Mouse (Mus musculus): ENCODE data around the gene Map3k10. TPM values are rescaled to one million over a fixed set of nuclear protein-coding genes. Genes with fewer than 3 reads are reported as not detected.

Gene Map3k10
- 1.8 and 3.3 TPM in 2 replicates for total RNA-seq (2017)

DNA sequence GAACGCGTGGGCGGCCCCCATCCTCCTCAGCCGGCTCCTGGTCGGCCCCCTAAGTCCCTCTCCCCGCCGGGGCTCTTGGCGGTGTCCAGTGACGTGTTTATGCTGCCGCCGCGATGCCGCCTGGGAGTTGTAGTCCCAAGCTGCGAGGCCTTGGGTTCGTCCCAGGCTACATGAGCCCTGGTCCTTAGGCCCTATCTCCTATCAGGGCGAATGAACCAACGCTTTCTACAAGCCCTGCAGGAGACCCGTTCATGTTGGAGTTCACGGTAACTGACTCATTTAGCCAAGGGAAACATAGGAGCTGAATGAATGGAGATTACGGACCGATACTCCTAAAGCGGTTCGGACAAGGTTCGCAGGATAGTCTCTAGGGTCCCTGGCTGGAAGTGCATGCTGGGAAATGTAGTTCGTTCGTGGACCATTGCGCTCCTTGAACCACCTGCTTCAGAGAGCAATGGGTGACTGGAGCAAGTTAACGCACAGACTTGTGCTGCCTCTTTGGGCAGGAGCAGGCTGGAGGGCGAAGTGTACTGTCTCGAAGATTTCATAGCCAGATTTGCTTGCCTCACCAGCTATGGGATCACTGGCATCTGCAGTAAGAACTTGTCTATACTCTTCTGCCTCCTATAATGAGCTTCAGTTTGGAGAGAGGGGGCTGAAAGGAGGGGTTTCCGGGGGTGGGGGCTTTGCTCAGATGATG is at the start of gene Map3k10:
TSS of gene Map3k10 (minus strand) at position 77 of the 700 bp plus-strand sequence.
- peak; percentile 96 for ATAC-seq (replicated peaks; ENCODE audit: low read depth, poor library complexity, severe bottlenecking)

DNA sequence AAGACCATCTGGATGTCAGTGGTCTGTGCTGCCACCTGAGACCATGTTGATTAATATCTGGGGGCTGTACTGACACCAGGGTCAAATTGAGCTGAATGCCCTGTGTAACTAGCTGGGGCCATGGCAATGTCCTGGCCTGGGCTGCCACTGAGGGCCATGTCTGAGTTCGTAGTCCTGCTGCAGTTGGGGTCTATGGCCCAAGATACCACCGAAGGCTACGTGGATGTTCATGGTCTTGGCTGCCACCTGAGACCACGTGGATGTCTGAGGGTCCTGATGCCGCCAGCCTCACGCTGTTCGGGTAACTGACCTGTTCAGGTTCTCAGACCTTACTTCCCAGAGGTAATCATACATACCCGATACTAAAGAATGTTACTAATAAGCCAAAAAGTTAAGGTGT is 47.6 kb upstream of the Map3k10 start:
- ATAC-seq (replicated peaks; ENCODE audit: low read depth, poor library complexity, severe bottlenecking) = no peak

DNA sequence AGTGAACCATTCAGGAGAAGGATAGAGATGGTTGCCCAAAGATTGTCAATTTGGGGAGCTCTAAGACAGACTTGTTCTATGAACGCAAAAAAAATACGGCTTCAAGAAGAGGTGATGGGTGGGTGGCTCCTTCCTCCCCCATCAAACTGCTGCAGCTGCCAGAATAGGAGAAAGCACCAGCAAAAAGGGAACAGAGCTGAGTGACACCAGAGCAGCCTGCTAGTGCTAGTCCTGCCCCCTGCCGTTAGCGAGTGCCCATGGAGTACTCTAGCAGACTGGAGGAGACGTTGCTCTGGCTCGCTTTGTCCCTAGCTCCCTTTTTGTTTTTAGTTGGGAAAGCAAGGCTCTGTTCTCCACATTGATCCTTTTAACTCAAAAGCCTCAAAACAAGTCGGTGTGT is 36.0 kb upstream of the Map3k10 start:
- ATAC-seq (replicated peaks; ENCODE audit: low read depth, poor library complexity, severe bottlenecking) = no peak

DNA sequence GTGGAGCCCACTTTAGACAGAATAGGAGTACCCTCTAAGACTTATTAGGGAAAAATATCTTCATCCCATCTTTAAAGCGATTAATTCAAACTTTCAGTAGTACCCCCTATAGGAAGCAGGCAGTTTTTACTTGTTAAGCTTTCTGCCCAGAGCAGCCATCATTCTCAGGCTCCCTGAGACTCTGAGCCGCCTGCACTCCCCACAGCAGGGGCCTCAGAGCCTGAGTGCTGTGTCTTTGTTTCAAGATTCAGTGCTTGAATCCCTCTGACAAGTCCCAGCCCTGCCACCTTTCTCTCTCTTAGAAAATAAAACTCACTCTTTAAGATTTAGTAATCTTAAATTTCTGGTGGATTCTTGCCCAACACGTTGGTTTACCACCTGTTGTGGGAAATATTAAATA is 22.3 kb upstream of the Map3k10 start:
- no peak for ATAC-seq (replicated peaks; ENCODE audit: low read depth, poor library complexity, severe bottlenecking)

GRCm38 (mm10) chr7:27691076-27691475 is 16.7 kb upstream of the Map3k10 start:
- peak; percentile 40 for ATAC-seq (replicated peaks; ENCODE audit: low read depth, poor library complexity, severe bottlenecking)

DNA sequence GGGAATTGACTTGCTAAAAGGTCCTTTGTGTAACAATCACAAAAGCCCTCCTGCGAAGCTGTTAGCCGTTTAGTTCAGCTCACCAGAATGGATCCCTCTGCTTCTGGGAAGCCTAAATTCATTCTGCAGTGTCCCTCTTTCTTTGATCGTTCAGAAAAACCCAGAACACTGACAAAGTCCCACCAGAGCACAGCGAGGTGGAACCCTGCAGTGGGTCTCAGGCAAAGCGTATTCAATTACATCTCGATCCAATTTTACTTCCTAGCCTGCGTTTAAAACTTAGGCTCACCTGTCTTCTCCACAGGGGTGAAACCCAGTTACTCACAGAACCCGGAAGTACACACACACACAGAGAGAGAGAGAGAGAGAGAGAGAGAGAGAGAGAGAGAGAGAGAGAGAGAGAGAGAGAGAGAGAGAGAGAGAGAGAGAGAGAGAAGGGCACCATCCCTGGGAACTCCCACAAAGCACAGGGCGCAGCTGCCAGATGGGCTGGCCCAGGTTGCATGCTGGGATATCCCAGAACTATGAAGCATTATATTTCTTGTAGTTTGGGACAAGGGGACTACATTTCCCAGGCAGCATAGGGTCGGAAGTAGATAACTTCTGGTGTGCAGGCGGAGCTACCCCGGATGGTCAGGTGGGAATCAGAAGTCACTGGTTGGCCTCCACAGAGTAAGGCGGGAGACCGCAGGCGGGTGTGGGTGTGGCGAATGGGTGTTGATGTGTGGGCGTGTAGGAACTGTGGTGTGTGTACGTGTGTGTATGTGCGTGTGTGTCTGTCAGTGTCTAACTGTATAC is 14.6 kb upstream of the Map3k10 start, which contains the start of gene Zfp607b:
TSS of gene Zfp607b (plus strand) at position 526 of the 798 bp plus-strand sequence.
- ATAC-seq (replicated peaks; ENCODE audit: low read depth, poor library complexity, severe bottlenecking) = peak; percentile 97

GRCm38 (mm10) chr7:27688246-27688788 is 13.9 kb upstream of the Map3k10 start:
- ATAC-seq (replicated peaks; ENCODE audit: low read depth, poor library complexity, severe bottlenecking) = no peak

GRCm38 (mm10) chr7:27687836-27688235 is 13.4 kb upstream of the Map3k10 start:
- no peak for ATAC-seq (replicated peaks; ENCODE audit: low read depth, poor library complexity, severe bottlenecking)

- ATAC-seq (replicated peaks; ENCODE audit: low read depth, poor library complexity, severe bottlenecking) = no peak
Measured at GRCm38 (mm10) chr7:27687043-27687442, 12.6 kb upstream of the Map3k10 start.

DNA sequence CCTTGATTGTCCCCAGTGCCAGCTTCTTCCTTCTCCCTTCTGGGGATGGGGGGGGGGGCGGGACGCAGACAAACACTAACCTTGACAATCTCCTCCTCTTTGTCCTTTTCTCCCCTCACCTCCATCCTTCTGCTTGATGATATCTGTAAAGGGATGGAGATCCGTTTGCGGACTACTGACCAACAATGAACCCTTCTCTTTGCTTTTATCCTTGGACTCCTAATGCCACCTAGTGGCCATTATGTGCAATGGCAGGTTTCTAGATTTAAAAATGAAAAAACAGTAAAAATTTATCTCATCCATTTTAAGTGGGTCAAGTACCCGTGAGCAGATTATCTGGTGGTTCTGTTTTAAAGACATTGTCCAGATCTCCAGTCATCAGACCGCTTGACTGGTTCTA is 11.3 kb upstream of the Map3k10 start:
- ATAC-seq (replicated peaks; ENCODE audit: low read depth, poor library complexity, severe bottlenecking) = no peak

DNA sequence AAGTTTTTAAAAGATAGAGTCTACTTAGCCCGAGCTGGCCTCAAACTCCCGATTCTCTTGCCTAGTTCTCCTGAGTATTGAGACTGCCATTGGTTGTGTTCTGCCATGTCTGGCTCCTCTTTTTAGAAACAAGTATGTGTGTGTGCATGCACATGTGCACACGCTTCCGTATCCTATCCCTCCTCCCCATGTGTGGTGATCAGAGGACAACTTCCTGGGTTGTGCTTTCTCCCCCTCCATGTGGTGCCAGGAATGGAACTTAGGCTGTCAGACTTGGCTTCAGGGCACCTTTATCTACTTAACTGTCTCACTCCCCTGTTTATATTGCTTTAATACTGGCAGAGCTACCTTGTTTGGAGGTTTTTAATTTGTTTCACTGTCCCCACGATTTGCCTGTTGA is 10.8 kb upstream of the Map3k10 start:
- no peak for ATAC-seq (replicated peaks; ENCODE audit: low read depth, poor library complexity, severe bottlenecking)

- ATAC-seq (replicated peaks; ENCODE audit: low read depth, poor library complexity, severe bottlenecking) = no peak
Measured at GRCm38 (mm10) chr7:27683218-27683617, 8.8 kb upstream of the Map3k10 start.

GRCm38 (mm10) chr7:27675222-27675612 is 819 bp upstream of the Map3k10 start:
- ATAC-seq (replicated peaks; ENCODE audit: low read depth, poor library complexity, severe bottlenecking) = no peak

DNA sequence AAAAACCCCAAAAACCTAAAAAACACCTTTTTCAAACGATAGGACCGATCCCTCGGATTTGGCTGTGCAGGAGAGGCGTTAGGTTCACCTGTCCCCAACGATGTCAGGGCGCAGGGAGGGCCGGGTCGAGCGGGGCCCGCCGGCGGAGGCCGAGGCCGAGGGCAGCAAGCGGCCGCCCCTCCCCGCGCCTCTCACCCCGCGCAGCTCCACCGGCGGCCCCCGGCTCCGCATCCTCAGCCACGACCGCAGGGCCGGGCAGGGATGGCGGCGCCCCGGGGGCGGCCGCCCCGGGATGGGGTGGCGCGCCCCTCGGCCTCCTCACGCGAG is 240 bp downstream of the Map3k10 start:
- ATAC-seq (replicated peaks; ENCODE audit: low read depth, poor library complexity, severe bottlenecking) = no peak

DNA sequence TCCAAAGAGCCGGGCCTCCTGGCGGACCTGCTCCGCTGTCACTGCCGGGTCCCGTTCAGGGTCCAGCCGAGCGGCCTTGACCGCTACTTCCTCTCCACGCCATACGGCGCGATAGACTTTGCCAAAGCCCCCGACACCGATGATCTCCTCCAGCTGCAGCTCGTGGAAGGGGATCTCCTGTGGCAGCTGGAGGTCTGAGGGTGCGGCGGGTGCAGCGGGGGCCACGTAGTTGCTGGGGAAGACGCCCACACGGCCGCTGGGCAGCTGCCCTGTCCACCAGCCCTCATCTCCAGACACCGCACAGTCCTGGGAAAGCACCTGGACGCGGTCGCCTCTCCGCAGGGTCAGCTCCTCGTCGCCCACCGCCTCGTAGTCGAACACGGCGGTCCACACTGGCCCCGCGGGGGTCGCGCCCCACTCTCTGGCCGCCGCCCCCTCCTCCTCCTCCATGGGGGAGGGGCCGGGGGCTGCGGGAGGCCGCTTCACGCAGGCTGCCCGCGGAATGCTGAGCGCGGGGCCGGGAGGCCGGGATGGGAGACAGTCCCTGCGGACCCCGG is 745 bp downstream of the Map3k10 start:
- ATAC-seq (replicated peaks; ENCODE audit: low read depth, poor library complexity, severe bottlenecking) = peak; percentile 33

DNA sequence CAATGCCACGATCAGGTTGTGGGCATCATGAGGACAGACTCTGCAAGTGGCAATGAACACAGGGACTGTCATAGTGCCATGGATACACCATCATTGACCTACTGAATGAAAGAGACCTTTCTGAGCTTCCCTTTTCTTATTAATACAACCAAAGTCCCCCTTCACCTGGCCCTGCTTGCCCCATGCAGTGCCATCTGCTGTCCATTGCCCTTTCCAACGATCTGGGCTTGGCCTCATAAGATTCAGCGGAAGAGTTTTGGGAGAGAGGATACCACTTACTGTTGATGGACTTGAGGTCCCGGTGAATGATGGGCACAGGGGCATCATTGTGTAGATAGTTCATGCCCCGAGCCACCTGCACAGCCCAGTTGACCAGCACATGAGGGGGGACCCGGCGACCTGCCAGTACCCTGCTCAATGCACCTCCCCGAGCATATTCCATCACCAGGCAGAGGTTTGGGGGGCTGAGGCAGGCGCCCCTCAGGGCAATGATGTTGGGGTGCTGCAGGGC is 1.3 kb downstream of the Map3k10 start:
- ATAC-seq (replicated peaks; ENCODE audit: low read depth, poor library complexity, severe bottlenecking) = no peak

DNA sequence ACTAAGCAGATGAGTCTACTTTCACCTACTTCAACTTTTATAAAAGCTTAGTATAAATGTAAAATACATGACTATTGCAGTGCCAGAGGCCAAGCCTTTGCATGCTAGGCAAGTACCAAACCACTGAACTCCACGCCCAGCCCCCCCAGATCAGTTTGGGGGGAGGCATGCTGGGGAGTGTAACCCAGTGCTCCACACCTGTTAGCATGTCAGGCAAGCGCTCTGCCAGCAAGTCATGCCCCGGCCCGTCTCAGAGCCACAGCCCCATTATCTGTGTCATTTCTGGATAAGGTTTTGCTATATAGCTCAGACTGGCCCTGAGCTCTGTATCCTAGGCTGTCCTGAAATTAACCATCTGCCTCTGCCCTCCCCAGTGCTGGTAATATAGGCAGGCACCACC is 12.4 kb downstream of the Map3k10 start:
- ATAC-seq (replicated peaks; ENCODE audit: low read depth, poor library complexity, severe bottlenecking) = no peak

- peak; percentile 27; the same call in 1 of the 2 replicates for ATAC-seq (replicated peaks; ENCODE audit: low read depth, poor library complexity, severe bottlenecking)
Measured at GRCm38 (mm10) chr7:27658712-27659663, 15.4 kb downstream of the Map3k10 start.

DNA sequence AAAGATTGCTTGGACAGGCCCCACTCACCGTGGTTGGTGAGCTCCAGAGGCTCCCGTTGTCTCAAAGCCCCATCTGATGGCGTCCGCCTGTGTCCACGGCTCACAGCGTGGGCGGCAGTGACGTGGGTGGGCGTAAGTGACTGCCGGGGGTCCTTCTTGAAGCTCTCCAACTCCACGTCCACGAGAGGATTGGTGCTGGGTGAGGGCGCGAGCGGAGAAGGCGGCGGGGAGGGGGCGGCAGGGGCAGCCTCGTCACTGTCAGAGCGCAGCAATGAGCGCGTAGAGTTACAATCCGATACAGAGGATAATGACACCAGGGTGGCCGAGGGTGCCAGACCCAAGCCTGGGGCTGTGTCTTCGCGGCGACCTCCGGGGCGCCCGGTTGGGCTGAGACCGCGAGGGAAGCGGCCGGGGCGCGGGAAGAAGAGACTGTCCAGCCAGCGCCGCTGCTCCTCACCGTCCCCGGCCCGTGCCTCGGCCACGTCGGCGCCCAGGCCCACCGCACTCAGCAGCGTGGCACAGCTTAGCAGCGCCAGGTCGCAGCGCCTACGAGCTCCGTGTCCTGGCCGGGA is 16.5 kb downstream of the Map3k10 start:
- no peak for ATAC-seq (replicated peaks; ENCODE audit: low read depth, poor library complexity, severe bottlenecking)
